Mouse (Mus musculus) heart, postnatal 10 days (tissue): ENCODE results near the gene Nlrp4f. TPM values are rescaled to one million over a fixed set of nuclear protein-coding genes. Genes with fewer than 3 reads are reported as not detected.

Source experiments
- DNase-seq, 2 experiments: peaks; one replicate each; pipeline ENCODE4 v3.0.0; 2021
- intact Hi-C: fragments of 180-260 bp; cut with DNase I; formaldehyde crosslinking; loops from one replicate; pipeline ENCODE4 v1.15.1; 2025
- total RNA-seq, 2 experiments: library from RNA; stranded (reverse); gene quantifications; 2 replicates each; pipeline ENCODE4 v1.2.3; 2021

Nlrp4f gene
- not detected for total RNA-seq

DNA sequence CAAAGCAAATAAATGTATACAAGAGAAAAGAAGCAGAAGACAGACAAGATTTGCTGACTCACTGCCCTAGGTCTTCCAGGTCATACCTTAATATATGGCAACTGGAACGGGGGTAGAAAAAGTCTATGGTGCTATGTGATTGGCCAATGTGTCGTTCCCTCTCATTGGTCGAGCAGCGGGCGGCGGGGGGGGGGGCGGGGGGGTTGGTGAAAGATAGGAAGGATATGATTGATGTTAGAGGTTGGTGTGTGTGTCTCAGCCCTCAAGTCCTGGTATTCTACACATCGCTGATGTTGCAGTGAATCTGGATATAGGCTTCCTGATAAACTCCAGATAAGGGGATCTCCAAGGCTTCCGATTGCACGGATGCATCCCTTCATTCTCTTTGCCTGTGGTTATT lies at the start of gene Nlrp4f:
TSS of gene Nlrp4f (minus strand) at position 101 of the 400 bp plus-strand sequence.
- intact Hi-C loops: no loop called here
- DNase-seq: no peak

DNA sequence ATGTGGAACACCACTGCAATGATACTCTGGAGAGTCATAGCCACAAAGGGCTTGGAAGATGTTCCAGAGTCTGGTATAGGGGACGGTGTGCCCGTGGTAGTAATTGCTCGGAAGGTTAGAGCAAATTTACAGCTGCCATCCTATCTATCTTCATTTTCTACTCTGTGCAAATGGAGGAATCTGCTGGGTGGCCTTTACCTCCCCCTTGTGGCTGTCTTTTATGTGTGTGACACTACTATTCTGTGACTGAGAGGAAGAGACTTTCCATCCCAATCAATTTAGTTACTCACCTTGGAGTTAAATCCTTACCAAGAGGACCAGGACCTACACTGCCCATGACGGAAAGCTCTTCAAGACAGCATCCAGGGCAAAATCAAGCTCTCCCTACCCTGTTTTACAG lies 37.5 kb upstream of the Nlrp4f start:
- peak in 1 of 2 experiments; percentile 21 for DNase-seq
- intact Hi-C loops: loop anchor here (5.0 to 10.0 kb wide), 2 partner anchors 131 to 808 kb away; partner anchors contain the start of genes Cdk20 and Mfsd14b

DNA sequence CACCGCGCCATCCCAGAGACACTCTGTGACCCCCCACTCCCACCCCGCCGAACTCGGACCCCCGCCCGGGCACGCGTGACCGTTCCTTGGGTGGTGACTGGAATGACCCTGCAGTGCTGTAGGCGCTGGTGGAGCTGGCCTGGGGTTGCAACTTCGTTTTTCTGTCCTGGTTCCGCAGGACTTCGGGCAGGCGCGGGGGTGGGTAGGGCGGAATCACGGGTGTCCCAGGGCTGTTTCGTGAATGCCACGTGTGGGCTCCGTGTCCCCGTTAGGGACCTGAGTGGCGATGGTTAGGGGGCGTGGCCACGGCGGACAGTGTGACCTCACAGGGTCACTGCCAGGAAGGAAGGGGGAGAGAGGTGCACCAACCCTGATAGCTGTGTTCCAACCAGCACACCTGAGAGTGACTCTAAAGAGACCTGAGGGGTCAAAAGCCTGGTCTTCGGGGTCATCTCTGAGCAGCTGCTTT lies 36.6 kb upstream of the Nlrp4f start:
- no peak for DNase-seq
- intact Hi-C loops: loop anchor here (5.0 to 10.0 kb wide), 2 partner anchors 130 to 808 kb away; partner anchors contain the start of genes Cdk20 and Mfsd14b

GRCm38 (mm10) chr13:65241627-65242318 lies 36.0 kb upstream of the Nlrp4f start:
- intact Hi-C loops: loop anchor here (2.0 to 10.0 kb wide), 3 partner anchors 37 to 807 kb away; partner anchors contain the start of genes Cdk20, Mfsd14b and Zfp369
- peak in 1 of 2 experiments; percentile 33 for DNase-seq

DNA sequence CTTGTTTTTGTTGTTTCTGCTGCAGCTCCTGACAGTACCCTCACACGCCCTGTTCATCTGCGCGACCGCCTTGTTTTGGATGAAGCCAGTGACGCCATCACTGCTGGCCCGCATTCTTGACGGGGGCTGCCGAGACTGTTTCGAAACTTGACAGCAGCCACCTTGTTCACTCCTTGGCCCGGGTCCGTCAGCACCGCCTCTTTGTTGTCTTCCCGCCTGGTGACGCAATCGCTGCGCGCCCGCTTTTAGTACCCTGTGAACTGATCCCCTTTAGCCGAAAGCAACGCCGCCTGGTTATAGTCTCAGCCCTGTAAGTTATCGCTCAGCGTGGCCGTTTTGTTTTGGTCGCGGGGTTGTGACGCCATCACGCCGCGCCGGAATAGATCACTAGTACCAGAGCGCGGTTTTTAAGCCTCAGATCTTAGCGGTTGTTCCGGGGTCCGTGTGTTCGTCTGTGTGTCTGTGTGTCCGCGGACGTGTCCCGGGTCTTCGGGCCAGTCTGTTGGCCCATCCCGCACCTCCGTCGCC lies 35.4 kb upstream of the Nlrp4f start:
- peak; percentile 96 to 98 for DNase-seq
- intact Hi-C loops: loop anchor here (2.0 to 10.0 kb wide), 3 partner anchors 38 to 806 kb away; partner anchors contain the start of genes Cdk20, Mfsd14b and Zfp369

- intact Hi-C loops: loop anchor here (2.0 to 10.0 kb wide), 3 partner anchors 38 to 806 kb away; partner anchors contain the start of genes Cdk20, Mfsd14b and Zfp369
Measured at GRCm38 (mm10) chr13:65240509-65241098, 34.8 kb upstream of the Nlrp4f start.

GRCm38 (mm10) chr13:65237211-65237610 lies 31.4 kb upstream of the Nlrp4f start:
- intact Hi-C loops: no loop called here
- no peak for DNase-seq

More at GRCm38 (mm10) chr13:65240509-65241098, 34.8 kb upstream of the Nlrp4f start:
- peak; percentile 97 to 98 for DNase-seq

DNA sequence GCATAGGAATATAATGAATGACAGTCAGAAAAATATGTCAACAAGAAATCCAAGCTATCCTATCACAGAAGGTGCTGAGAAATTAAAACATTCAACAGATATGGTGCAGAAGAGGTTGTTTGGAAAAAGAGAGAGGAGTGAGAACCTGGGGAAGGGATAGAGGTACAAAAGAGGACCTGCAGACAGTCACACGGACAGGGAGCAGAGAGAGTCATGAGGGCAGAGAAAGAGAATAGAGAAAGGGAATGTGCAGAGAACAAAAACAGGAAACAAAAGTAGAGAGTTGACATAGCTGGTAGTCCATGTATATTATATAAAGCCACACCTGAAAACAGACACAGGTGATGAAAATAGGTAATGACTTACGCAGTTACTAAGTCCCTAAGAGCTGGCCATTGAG lies 20.9 kb upstream of the Nlrp4f start:
- no peak for DNase-seq
- intact Hi-C loops: no loop called here

DNA sequence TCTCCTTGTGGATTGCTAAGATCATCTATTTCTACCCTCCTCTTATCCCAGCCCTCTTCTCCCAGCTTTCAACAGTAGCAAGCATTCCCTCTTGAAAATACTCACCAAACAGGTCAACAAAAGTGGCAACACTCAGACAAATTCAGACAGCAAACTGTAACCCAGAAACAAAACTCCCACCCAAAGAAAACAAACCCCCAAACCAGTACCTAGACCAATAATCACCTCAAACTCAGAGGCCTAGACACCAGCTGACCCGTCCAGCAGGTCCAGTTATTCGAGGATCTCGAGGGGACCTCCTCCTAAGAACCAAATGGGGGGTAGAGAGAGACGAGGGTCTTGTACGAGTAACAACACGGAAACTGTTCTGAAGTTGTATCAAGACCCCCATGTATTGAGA lies 20.2 kb upstream of the Nlrp4f start:
- no peak for DNase-seq
- intact Hi-C loops: no loop called here

- DNase-seq: no peak
- intact Hi-C loops: no loop called here
Measured at GRCm38 (mm10) chr13:65200667-65201066, 5.1 kb downstream of the Nlrp4f start.

GRCm38 (mm10) chr13:65176472-65177091 lies 29.2 kb downstream of the Nlrp4f start:
- intact Hi-C loops: loop anchor here (2.0 kb wide), 1 partner anchor 134 kb away; no protein-coding TSS in a partner anchor
- DNase-seq: no peak

- DNase-seq: peak; percentile 20 to 50
- intact Hi-C loops: loop anchor here (2.0 kb wide), 1 partner anchor 135 kb away; no protein-coding TSS in a partner anchor
Measured at GRCm38 (mm10) chr13:65175734-65176471, 29.9 kb downstream of the Nlrp4f start.

DNA sequence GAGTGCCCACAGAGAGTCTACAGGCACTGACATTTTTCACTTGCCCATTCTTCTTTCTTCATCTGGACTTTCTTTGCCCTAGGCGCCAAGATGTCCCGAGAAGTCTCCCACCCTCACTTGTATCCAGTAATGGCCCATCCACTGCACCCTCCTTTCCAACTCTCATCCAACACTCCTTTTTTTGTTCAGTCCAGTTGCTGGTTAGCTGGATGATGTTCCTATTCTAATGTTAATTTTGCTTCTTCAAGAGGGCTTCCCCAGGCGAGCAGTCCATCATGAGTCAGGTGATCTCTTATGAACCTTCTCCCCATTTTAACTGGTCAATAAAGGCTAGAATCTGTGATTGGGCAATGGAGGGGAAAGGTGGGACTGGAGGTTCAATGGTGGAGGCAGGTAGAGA lies 31.7 kb downstream of the Nlrp4f start:
- intact Hi-C loops: no loop called here
- no peak for DNase-seq

DNA sequence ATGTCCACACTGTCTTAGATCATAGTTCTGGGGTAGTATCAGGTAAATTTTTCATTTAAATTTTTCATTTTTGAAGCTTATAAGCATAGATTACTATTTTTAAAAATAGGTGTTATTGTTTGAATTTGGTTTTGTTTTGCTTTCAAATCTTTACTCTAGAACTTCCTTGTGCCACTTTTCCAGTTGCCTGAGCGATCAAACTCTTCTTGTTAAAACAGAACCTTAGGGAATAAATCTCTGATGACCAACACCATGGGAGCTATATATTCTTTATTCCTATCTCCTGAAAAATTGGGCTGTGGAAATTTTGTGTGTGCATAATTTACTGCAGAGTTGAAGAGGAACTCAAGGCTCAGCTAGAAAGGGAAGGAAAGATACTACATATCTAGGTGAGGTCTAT lies 55.8 kb downstream of the Nlrp4f start, which contains the start of gene Olfr466:
TSS of gene Olfr466 (plus strand) at position 301 of the 400 bp plus-strand sequence.
- DNase-seq: no peak
- intact Hi-C loops: no loop called here

- DNase-seq: no peak
- intact Hi-C loops: no loop called here
Measured at GRCm38 (mm10) chr13:65137789-65138188, 68.0 kb downstream of the Nlrp4f start, which contains the start of gene Olfr465-ps1. Gene Olfr465-ps1, plus strand, starts transcription at chr13:65138089.

Other genes with a start within 250 kb of the Nlrp4f start
- gene Spata31d1c, start 172.9 kb downstream of the Nlrp4f start, total RNA-seq: not detected
- not detected for gene Prss47, start 153.2 kb downstream of the Nlrp4f start, total RNA-seq
- 10 to 100 TPM; 26.8 to 27.9 TPM for gene Mfsd14b, start 93.0 kb downstream of the Nlrp4f start, total RNA-seq
- gene Olfr465-ps1, start 67.9 kb downstream of the Nlrp4f start, total RNA-seq: not detected
- gene Olfr466, start 55.7 kb downstream of the Nlrp4f start, total RNA-seq: not detected
- gene Gm10775, start 53.6 kb upstream of the Nlrp4f start, total RNA-seq: not detected
- 10 to 100 TPM; 28.3 to 39.0 TPM for gene Zfp369, start 72.8 kb upstream of the Nlrp4f start, total RNA-seq